Mouse (Mus musculus): ENCODE measurements around the gene Ap2m1. TPM values are rescaled to one million over a fixed set of nuclear protein-coding genes. Genes with fewer than 3 reads are reported as not detected.

Ap2m1 gene
- polyA plus RNA-seq, 1 experiment from 2014 or later = 573 TPM

DNA sequence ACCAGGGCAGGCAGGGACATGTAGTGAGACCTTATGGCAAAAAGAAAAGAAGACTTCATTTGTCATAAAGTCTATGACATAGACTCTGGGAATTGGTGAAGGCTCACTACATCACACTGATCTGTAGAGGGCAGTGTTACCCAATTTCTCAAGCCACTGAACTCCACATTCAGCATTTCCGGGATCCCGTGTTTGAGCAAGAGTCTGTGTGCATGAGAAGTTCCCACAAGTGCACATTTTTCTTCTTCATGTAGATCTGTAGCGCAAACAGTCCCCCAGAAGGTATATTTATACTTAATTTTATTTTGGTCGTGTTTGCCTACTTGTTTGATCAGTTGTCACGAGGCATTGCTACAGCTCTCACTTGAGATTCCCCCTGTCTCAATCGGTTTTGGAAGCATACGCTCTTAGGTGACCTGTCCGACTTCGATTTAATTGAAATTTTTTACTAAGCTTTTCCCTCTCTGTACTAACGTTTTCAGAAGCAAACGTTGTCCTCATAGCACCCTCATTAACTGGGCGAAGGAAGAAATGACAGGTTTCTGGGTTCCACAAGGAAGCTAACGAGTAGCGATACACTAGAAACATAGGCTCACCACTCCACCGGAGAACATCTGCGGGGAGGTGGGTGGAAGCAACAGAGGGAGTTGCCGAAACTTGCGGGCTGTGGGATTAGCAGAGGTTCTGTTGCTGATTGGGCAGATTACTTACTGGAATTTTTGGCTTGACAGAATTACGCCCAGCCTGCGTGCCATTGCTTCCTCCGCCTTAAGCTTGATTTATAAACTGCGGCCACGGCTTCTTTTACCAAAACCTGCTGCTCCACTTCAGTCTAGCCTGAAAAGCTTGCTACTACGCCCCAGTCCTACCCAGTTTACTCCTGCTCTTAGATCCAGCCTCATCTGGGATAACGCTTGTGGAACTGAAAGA is 38.3 kb upstream of the Ap2m1 start:
- ATAC-seq (ENCODE audit: low read depth) = peak; percentile 59
- Histone ChIP-seq H3K9me3 (ENCODE audit: control insufficient read depth, low read length) (no peaks in the 10 kb centered on the region), H3K4me3 (ENCODE audit: low read depth, low read length) (peak overlapping the region; percentile 35), H3K27ac (replicated peaks; ENCODE audit: low read depth, low read length) (peak overlapping the region; percentile 36; the same call in 1 of the 2 replicates), H3K4me2 (ENCODE audit: low read depth, low read length) (peak overlapping the region; percentile 68), H3K9ac (ENCODE audit: low read depth, low read length) (peak overlapping the region; percentile 37; the same call in 1 of the 2 replicates), H3K4me1 (ENCODE audit: control insufficient read depth, insufficient read depth, low read length) (no peaks in the 10 kb centered on the region), H3K27me3 (replicated peaks; ENCODE audit: control insufficient read depth, insufficient read depth, low read length) (no peaks in the 10 kb centered on the region), H3K36me3 (ENCODE audit: control insufficient read depth, insufficient read depth, low read length) (peaks cover 19% of the 10 kb centered on the region)
- DNase-seq (ENCODE audit: low spot score) = peak; percentile 89
- 21% methylated on average over 25 of the region's 25 CpGs for WGBS

DNA sequence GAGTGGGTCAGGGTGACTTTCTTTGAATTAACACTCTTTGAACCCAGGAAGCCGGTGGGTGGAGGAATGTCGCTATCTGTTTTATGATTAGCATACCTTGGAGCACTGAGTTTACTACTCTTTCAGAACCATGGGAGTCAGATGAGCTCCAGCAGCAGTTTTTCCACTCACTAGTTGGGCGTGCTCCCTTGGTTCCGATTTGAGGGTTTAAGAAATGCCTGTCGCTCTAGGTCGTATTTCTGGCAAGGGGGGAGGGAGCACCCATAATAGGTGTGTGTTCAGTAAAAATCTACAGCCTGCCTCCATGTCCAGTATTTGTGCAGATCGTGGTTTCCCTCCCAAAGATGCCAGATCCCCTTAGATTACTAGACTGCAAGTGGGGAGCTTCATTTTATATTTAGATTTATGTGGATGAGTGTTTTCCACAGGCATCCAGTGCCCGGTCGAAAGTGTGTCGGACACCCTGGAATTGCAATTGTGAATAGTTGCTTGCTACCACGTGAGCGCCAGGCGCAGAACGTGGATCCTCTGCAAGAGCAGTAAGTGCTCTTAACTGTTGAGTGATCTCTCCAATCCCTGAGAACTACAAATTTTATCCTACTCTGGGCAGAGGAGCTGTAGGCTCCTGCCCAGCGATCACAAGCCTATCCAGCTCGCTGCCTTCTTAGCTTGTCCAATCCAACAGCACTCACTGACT is 37.1 kb upstream of the Ap2m1 start:
- Histone ChIP-seq H3K9ac (ENCODE audit: low read depth, low read length) (peak overlapping the region; percentile 85), H3K36me3 (ENCODE audit: control insufficient read depth, insufficient read depth, low read length) (peaks cover 31% of the 10 kb centered on the region), H3K4me1 (ENCODE audit: control insufficient read depth, insufficient read depth, low read length) (no peaks in the 10 kb centered on the region), H3K4me2 (ENCODE audit: low read depth, low read length) (peak overlapping the region; percentile 67), H3K27me3 (replicated peaks; ENCODE audit: control insufficient read depth, insufficient read depth, low read length) (no peaks in the 10 kb centered on the region), H3K4me3 (ENCODE audit: low read depth, low read length) (peak overlapping the region; percentile 72), H3K27ac (replicated peaks; ENCODE audit: low read depth, low read length) (no peak overlapping the region; the same call in 1 of the 2 replicates), H3K9me3 (ENCODE audit: control insufficient read depth, low read length) (no peaks in the 10 kb centered on the region)
- 12% methylated on average over 16 of the region's 16 CpGs for WGBS
- DNase-seq (ENCODE audit: low spot score) = no peak
- ATAC-seq (ENCODE audit: low read depth) = no peak

DNA sequence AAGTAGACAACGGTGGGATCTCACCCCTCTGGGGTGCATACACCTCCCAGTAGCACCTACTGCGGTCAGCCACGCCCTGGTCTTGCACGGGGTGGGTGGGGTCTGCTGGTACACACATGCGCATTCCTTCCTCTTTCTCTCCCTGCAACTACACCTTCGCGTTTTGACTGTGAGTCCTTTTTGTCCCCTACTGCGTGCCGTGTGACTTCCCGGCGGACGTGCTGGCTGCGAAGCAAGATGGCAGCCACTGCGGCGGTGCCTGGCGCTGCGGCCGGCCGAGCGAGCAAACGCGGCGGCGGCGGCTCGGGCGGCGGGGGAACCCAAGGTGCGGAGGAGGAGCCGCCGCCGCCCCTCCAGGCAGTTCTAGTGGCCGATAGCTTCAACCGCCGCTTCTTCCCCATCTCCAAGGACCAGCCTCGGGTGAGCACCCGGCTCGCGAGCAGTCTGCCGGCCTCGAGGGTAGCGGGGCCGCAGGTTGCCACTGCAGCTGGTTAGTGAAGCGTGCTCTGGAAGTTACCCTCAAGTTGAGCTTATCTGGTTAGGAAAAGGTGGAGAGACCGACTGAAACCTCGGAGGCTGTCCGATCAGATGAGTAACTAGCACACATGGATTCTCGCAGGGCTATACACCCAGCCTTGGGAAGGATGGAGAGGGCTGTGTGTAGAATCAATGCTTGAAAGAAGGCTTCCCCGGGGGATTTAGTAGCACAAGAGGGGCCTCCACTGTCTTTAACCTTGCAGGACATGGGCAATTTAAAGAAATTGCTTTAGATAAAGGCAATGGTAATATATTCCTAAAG is 36.4 kb upstream of the Ap2m1 start, which contains the start of gene Eif2b5:
TSS of gene Eif2b5 (plus strand) at position 141 of the 799 bp plus-strand sequence.
- H3K4me3 ChIP-seq (ENCODE audit: low read depth, low read length) = peak within 1 kb of the TSS; percentile 72
- no peaks in the 10 kb centered on the region for H3K27me3 ChIP-seq (replicated peaks; ENCODE audit: control insufficient read depth, insufficient read depth, low read length)
- peak; percentile 94 for ATAC-seq (ENCODE audit: low read depth)
- peak within 1 kb of the TSS; percentile 67 for H3K4me2 ChIP-seq (ENCODE audit: low read depth, low read length)
- DNase-seq (ENCODE audit: low spot score) = peak; percentile 97
- H3K4me1 ChIP-seq (ENCODE audit: control insufficient read depth, insufficient read depth, low read length) = no peaks in the 10 kb centered on the region
- H3K36me3 ChIP-seq (ENCODE audit: control insufficient read depth, insufficient read depth, low read length) = peaks cover 39% of the 10 kb centered on the region
- WGBS = under 1% methylated on average over 42 of the region's 49 CpGs
- peak within 1 kb of the TSS; percentile 63 for H3K27ac ChIP-seq (replicated peaks; ENCODE audit: low read depth, low read length)
- H3K9ac ChIP-seq (ENCODE audit: low read depth, low read length) = peak within 1 kb of the TSS; percentile 85
- H3K9me3 ChIP-seq (ENCODE audit: control insufficient read depth, low read length) = no peaks in the 10 kb centered on the region

DNA sequence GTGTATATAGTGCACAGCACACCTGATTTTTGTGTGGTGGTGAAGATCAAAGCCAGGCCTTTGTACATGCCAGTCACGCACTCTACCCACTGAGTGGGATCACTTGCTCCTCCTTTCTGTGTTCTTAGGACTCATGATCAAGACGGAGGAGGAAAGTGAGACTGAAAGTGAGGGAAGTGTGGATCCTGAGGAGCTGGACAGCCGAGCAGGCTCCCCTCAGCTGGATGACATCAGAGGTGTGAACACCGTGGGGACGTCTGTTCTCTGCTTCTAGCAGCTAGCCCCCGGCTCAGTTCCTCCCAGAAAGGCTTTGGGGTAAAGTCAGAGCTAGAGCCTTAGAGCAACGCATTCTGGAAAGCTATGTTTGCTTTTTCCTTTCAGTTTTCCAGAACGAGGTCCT is 29.3 kb upstream of the Ap2m1 start:
- Histone ChIP-seq H3K4me3 (ENCODE audit: low read depth, low read length) (no peak overlapping the region), H3K4me2 (ENCODE audit: low read depth, low read length) (no peak overlapping the region), H3K27ac (replicated peaks; ENCODE audit: low read depth, low read length) (no peak overlapping the region), H3K36me3 (ENCODE audit: control insufficient read depth, insufficient read depth, low read length) (peaks cover 100% of the 10 kb centered on the region), H3K9ac (ENCODE audit: low read depth, low read length) (no peak overlapping the region), H3K9me3 (ENCODE audit: control insufficient read depth, low read length) (no peaks in the 10 kb centered on the region), H3K27me3 (replicated peaks; ENCODE audit: control insufficient read depth, insufficient read depth, low read length) (no peaks in the 10 kb centered on the region), H3K4me1 (ENCODE audit: control insufficient read depth, insufficient read depth, low read length) (no peaks in the 10 kb centered on the region)
- 89% methylated on average over 8 of the region's 8 CpGs for WGBS
- DNase-seq (ENCODE audit: low spot score) (no peak), ATAC-seq (ENCODE audit: low read depth) (no peak)

DNA sequence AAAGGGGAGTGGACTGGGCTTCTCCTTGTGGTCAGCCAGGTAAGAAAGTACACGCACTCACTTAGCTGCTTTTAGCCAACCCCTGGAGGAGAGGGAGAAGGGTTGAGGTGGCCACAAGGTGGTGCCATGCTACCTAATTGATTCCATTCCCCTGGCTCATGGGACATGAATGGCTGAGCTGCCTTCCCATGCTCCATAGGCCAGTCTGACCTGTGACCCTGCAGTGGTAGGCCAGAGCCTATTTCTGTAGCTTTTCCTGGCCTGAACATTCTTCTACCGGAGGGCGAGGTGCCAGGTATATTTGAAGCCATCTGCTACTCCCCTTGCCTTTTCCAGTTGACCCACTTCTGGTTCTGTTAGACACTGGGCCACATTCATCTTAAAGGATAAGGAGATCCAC is 25.9 kb upstream of the Ap2m1 start:
- Histone ChIP-seq H3K4me3 (ENCODE audit: low read depth, low read length) (no peak overlapping the region), H3K27me3 (replicated peaks; ENCODE audit: control insufficient read depth, insufficient read depth, low read length) (no peaks in the 10 kb centered on the region), H3K27ac (replicated peaks; ENCODE audit: low read depth, low read length) (no peak overlapping the region), H3K4me2 (ENCODE audit: low read depth, low read length) (no peak overlapping the region), H3K36me3 (ENCODE audit: control insufficient read depth, insufficient read depth, low read length) (peaks cover 75% of the 10 kb centered on the region), H3K4me1 (ENCODE audit: control insufficient read depth, insufficient read depth, low read length) (no peaks in the 10 kb centered on the region), H3K9me3 (ENCODE audit: control insufficient read depth, low read length) (no peaks in the 10 kb centered on the region), H3K9ac (ENCODE audit: low read depth, low read length) (no peak overlapping the region)
- WGBS = 75% methylated on average over 3 of the region's 3 CpGs
- ATAC-seq (ENCODE audit: low read depth) = no peak
- DNase-seq (ENCODE audit: low spot score) = no peak

DNA sequence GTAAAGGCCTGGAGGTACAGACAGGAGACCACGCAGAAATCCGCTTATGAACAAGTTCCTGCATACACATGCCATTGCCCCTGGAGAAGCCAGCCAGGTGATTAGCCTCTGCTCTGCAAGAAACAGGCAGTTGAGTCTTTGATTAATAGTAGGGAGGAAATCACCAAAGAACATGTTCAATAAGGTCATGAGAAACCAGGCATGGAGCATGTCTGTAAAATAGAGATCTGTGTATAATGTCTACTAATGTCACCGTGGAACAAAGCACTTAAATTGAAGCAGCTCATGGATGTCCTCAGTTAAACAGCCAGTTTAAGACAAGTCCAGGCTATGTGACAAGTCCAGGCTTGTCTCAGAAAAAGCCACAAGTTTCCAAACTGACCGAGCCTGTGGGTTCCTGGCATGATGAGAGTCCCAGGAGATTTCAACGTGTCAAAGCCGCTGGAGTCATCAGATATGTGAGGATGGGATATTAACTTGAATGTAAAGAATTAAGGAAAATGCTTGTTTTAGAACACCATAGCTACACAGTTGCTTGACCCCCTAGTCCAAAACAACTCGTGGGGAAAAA is 23.9 kb upstream of the Ap2m1 start:
- Histone ChIP-seq H3K4me1 (ENCODE audit: control insufficient read depth, insufficient read depth, low read length) (0 out of 2 replicates have a peak, but pooled peaks cover 2% of the 10 kb centered on the region), H3K27me3 (replicated peaks; ENCODE audit: control insufficient read depth, insufficient read depth, low read length) (no peaks in the 10 kb centered on the region), H3K27ac (replicated peaks; ENCODE audit: low read depth, low read length) (no peak overlapping the region), H3K9ac (ENCODE audit: low read depth, low read length) (no peak overlapping the region), H3K36me3 (ENCODE audit: control insufficient read depth, insufficient read depth, low read length) (peaks cover 54% of the 10 kb centered on the region), H3K4me3 (ENCODE audit: low read depth, low read length) (no peak overlapping the region), H3K9me3 (ENCODE audit: control insufficient read depth, low read length) (no peaks in the 10 kb centered on the region), H3K4me2 (ENCODE audit: low read depth, low read length) (no peak overlapping the region)
- DNase-seq (ENCODE audit: low spot score) = no peak
- no peak for ATAC-seq (ENCODE audit: low read depth)
- 80% methylated on average over 7 of the region's 7 CpGs for WGBS

DNA sequence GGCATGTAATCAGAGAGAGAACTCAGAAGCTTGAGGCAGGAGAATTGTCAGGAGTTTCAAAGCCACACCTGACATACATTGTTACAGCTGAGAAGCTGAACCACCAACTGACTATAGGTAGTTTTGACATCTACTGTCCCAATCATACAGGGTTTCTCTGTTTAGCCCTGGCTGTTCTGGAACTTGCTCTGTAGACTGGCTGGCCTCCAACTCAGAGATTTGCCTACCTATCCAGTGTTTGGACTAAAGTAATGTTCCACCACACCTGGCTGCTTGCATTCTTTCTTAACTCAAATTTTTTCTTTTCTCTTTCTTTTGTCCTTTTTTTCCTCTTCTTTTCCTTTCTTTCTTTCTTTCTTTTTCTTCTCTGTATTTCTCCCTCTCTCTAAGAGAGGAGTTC is 19.2 kb upstream of the Ap2m1 start:
- Histone ChIP-seq H3K9ac (ENCODE audit: low read depth, low read length) (peak overlapping the region; percentile 98), H3K4me1 (ENCODE audit: control insufficient read depth, insufficient read depth, low read length) (peaks cover 11% of the 10 kb centered on the region; the same call in 1 of the 2 replicates), H3K4me3 (ENCODE audit: low read depth, low read length) (peak overlapping the region; percentile 98), H3K4me2 (ENCODE audit: low read depth, low read length) (peak overlapping the region; percentile 79), H3K27me3 (replicated peaks; ENCODE audit: control insufficient read depth, insufficient read depth, low read length) (no peaks in the 10 kb centered on the region), H3K36me3 (ENCODE audit: control insufficient read depth, insufficient read depth, low read length) (peaks cover 25% of the 10 kb centered on the region), H3K27ac (replicated peaks; ENCODE audit: low read depth, low read length) (peak overlapping the region; percentile 92), H3K9me3 (ENCODE audit: control insufficient read depth, low read length) (no peaks in the 10 kb centered on the region)
- DNase-seq (ENCODE audit: low spot score) = no peak
- no peak for ATAC-seq (ENCODE audit: low read depth)

DNA sequence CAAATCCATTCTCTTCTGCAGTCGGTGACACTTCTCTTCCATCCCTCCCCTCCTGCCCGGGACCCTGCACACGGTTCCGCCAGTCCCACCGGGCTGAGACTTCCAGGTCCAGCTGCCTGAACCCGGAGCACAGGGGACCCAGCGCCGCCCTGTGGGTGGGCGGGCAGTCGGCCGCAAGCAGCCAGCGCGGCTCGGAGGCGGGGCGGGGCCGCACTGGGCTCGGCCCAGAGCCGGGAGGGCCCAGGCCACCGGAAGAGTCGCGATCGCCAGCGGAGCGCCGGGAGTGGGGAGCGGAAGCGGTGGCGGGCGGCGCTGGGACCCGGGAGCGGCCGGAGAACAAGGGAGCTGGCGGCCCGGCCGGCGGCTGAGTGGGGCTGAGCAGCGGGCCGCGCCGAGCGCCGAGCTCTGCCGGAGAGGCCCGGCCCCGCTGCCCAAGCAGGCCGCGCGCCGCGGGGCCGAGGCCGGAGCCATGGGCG is 18.5 kb upstream of the Ap2m1 start, which contains the start of gene Dvl3:
TSS of gene Dvl3 (plus strand) at position 257 of the 476 bp plus-strand sequence.
- DNase-seq (ENCODE audit: low spot score) = peak; percentile 96
- WGBS = 2% methylated on average over 25 of the region's 55 CpGs
- peak within 1 kb of the TSS; percentile 98 for H3K4me3 ChIP-seq (ENCODE audit: low read depth, low read length)

More for the DNA sequence above, 18.5 kb upstream of the Ap2m1 start, which contains the start of gene Dvl3:
- peak; percentile 97 for ATAC-seq (ENCODE audit: low read depth)
- Histone ChIP-seq H3K4me2 (ENCODE audit: low read depth, low read length) (peak within 1 kb of the TSS; percentile 79), H3K4me1 (ENCODE audit: control insufficient read depth, insufficient read depth, low read length) (peaks cover 11% of the 10 kb centered on the region; the same call in 1 of the 2 replicates), H3K36me3 (ENCODE audit: control insufficient read depth, insufficient read depth, low read length) (peaks cover 25% of the 10 kb centered on the region), H3K9me3 (ENCODE audit: control insufficient read depth, low read length) (no peaks in the 10 kb centered on the region), H3K9ac (ENCODE audit: low read depth, low read length) (peak within 1 kb of the TSS; percentile 98), H3K27me3 (replicated peaks; ENCODE audit: control insufficient read depth, insufficient read depth, low read length) (no peaks in the 10 kb centered on the region), H3K27ac (replicated peaks; ENCODE audit: low read depth, low read length) (peak within 1 kb of the TSS; percentile 92)

Data from embryonic facial prominence, embryonic 14.5 days (tissue).